Mouse (Mus musculus) MEL (cell line): ENCODE data around the gene Slc25a45. TPM values are rescaled to one million over a fixed set of nuclear protein-coding genes. Genes with fewer than 3 reads are reported as not detected.

Source experiments
- DNase-seq: peaks from one replicate; pipeline ENCODE4 v3.0.0; 2011; ENCODE audit warnings: low read depth, low spot score
- H3K27ac ChIP-seq: 2 replicates; pipeline ENCODE4 v1.5.1; 2012; ENCODE audit warnings: low read depth, mild to moderate bottlenecking, control low read depth, low read length, moderate library complexity; ENCODE audit not compliant: control insufficient read depth
- H3K27me3 ChIP-seq, 2 experiments: fragments of 150-350 bp in 1 of 2; sonication (generic) in 1 of 2; 2 replicates each; pipeline ENCODE4 v1.6.1; 2012; ENCODE audit warnings: low read length in 2 of 2, mild to moderate bottlenecking in 2 of 2, improper control_type of control experiment in 1 of 2, moderate library complexity in 1 of 2; ENCODE audit not compliant: insufficient read depth in 2 of 2, control insufficient read depth in 1 of 2
- H3K36me3 ChIP-seq, 2 experiments: 2 replicates each; pipeline ENCODE4 v1.6.1; 2012 to 2014; ENCODE audit warnings: low read length in 2 of 2, improper control_type of control experiment in 1 of 2, inconsistent platforms in 1 of 2, mild to moderate bottlenecking in 1 of 2; ENCODE audit not compliant: insufficient read depth in 2 of 2, control insufficient read depth in 1 of 2
- H3K4me1 ChIP-seq, 2 experiments: fragments of 150-350 bp in 1 of 2; sonication (generic) in 1 of 2; 2 replicates each; pipeline ENCODE4 v1.6.1; 2012; ENCODE audit warnings: low read length in 2 of 2, improper control_type of control experiment in 1 of 2, mild to moderate bottlenecking in 1 of 2; ENCODE audit not compliant: insufficient read depth in 2 of 2, control insufficient read depth in 1 of 2
- H3K4me3 ChIP-seq, 2 experiments: fragments of 150-350 bp in 1 of 2; sonication (generic) in 1 of 2; 2 replicates each; pipeline ENCODE4 v1.5.1; 2012; ENCODE audit warnings: low read depth in 2 of 2, low read length in 2 of 2, mild to moderate bottlenecking in 2 of 2, moderate library complexity in 2 of 2, control low read depth in 1 of 2, improper control_type of control experiment in 1 of 2; ENCODE audit not compliant: control insufficient read depth in 1 of 2, insufficient read depth in 1 of 2
- H3K79me2 ChIP-seq: 2 replicates; pipeline ENCODE4 v1.6.1; 2012; ENCODE audit warnings: mild to moderate bottlenecking, low read length, moderate library complexity; ENCODE audit not compliant: control insufficient read depth, poor library complexity, insufficient read depth
- H3K9ac ChIP-seq: 2 replicates; pipeline ENCODE4 v1.6.1; 2012; ENCODE audit warnings: low read depth, mild to moderate bottlenecking, control low read depth, low read length, moderate library complexity; ENCODE audit not compliant: control insufficient read depth, poor library complexity, severe bottlenecking
- H3K9me3 ChIP-seq: fragments of 150-350 bp; sonication (generic); replicated peaks from 2 replicates; pipeline ENCODE4 v1.6.1; 2012; ENCODE audit warnings: mild to moderate bottlenecking, low read length, improper control_type of control experiment, moderate library complexity; ENCODE audit not compliant: insufficient read depth
- E2F4 ChIP-seq: IDR thresholded peaks from 2 replicates; pipeline ENCODE4 v1.6.1; 2011; ENCODE audit warnings: low read depth, low read length, improper control_type of control experiment, borderline replicate concordance
- ETS1 ChIP-seq: IDR thresholded peaks from 2 replicates; pipeline ENCODE4 v1.6.1; 2012; ENCODE audit warnings: low read depth, mild to moderate bottlenecking, inconsistent platforms, low read length, improper control_type of control experiment, moderate library complexity
- GABPA ChIP-seq: IDR thresholded peaks from 2 replicates; pipeline ENCODE4 v1.6.1; 2012; ENCODE audit warnings: low read depth, mild to moderate bottlenecking, inconsistent platforms, low read length, improper control_type of control experiment, moderate library complexity
- MYB ChIP-seq: IDR thresholded peaks from 2 replicates; pipeline ENCODE4 v1.6.1; 2011; ENCODE audit warnings: mild to moderate bottlenecking, low read depth, low read length, improper control_type of control experiment
- RCOR1 ChIP-seq: IDR thresholded peaks from 2 replicates; pipeline ENCODE4 v1.6.1; 2012; ENCODE audit warnings: low read depth, mild to moderate bottlenecking, inconsistent platforms, low read length, improper control_type of control experiment
- TBP ChIP-seq: IDR thresholded peaks from 2 replicates; pipeline ENCODE4 v1.8.0; 2011; ENCODE audit warnings: low read depth, low read length, improper control_type of control experiment
- TCF12 ChIP-seq: IDR thresholded peaks from 2 replicates; pipeline ENCODE4 v1.6.1; 2014; ENCODE audit warnings: low read depth, mild to moderate bottlenecking, inconsistent platforms, low read length, improper control_type of control experiment, moderate library complexity
- USF1 ChIP-seq: IDR thresholded peaks from 2 replicates; pipeline ENCODE4 v1.6.1; 2014; ENCODE audit warnings: low read depth, mild to moderate bottlenecking, inconsistent platforms, low read length, improper control_type of control experiment, moderate library complexity
- USF2 ChIP-seq, 2 experiments: IDR thresholded peaks; 2 replicates each; pipeline ENCODE4 v1.6.1; 2011 to 2012; ENCODE audit warnings: improper control_type of control experiment in 2 of 2, low read length in 2 of 2, borderline replicate concordance in 1 of 2, inconsistent platforms in 1 of 2, low read depth in 1 of 2, mild to moderate bottlenecking in 1 of 2; ENCODE audit not compliant: insufficient read depth in 1 of 2
- ZMIZ1 ChIP-seq: IDR thresholded peaks from 2 replicates; pipeline ENCODE4 v1.6.1; 2012; ENCODE audit warnings: low read depth, mild to moderate bottlenecking, inconsistent platforms, low read length, improper control_type of control experiment, moderate library complexity
- polyA plus RNA-seq, 2 experiments: library from polyadenylated mRNA; stranded (reverse) in 1 of 2; unstranded in 1 of 2; fragments of >175 nt in 1 of 2; fragments of >200 nt in 1 of 2; gene quantifications; 2 replicates each; pipeline versions ENCODE4 v1.2.1 to v1.2.4; 2012; ENCODE audit warnings: low replicate concordance in 2 of 2, low read depth in 1 of 2; ENCODE audit not compliant: insufficient read length in 2 of 2, insufficient read depth in 1 of 2, missing spikeins in 1 of 2
- total RNA-seq: library from RNA; depleted of rRNA; stranded (reverse); fragments of 300-350 nt; gene quantifications from 2 replicates; pipeline ENCODE4 v1.2.3, GENCODE M21; 2012

The Slc25a45 gene
- total and polyA plus RNA-seq, 3 experiments, result 23.5 to 30.7 TPM; not detected in 1

DNA sequence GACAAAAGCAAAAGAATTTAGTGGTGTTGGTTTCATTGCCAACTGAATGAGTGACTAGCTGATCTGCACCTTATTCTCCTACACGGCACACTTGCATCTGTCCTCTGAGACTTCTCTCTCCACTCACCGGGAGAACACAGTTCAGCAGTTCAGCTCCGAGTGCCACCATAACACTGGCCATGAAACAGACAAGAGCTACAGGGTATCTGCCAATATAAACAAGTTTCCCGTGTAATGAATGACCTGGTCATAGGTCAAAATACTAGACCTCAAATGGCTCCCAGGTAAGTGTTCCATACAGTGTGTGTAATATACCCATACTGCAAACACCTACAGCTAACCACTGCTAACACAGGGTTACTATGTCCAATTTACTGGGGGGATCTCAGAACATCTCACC is 11.6 kb downstream of the Slc25a45 start:
- Histone ChIP-seq H3K4me1 (peaks cover 1 to 12% of the 10 kb centered on the region in 2 experiments; a peak in 3 of 4 replicates), H3K9me3 (no peaks in the 10 kb centered on the region), H3K9ac (no peak overlapping the region), H3K36me3 (peaks cover 0 to 7% of the 10 kb centered on the region in 2 experiments; a peak in 2 of 4 replicates), H3K27me3 (no peaks in the 10 kb centered on the region), H3K4me3 (no peak overlapping the region), H3K27ac (no peak overlapping the region), H3K79me2 (no peaks in the 10 kb centered on the region; the same call in 1 of the 2 replicates)
- TF ChIP-seq USF2 (IDR thresholded peaks at IDR 0.05; ENCODE audit: borderline replicate concordance in 1 of 2, insufficient read depth in 1 of 2, low read depth in 1 of 2, low read length in 2 of 2), result no peak
- no peak for DNase-seq

DNA sequence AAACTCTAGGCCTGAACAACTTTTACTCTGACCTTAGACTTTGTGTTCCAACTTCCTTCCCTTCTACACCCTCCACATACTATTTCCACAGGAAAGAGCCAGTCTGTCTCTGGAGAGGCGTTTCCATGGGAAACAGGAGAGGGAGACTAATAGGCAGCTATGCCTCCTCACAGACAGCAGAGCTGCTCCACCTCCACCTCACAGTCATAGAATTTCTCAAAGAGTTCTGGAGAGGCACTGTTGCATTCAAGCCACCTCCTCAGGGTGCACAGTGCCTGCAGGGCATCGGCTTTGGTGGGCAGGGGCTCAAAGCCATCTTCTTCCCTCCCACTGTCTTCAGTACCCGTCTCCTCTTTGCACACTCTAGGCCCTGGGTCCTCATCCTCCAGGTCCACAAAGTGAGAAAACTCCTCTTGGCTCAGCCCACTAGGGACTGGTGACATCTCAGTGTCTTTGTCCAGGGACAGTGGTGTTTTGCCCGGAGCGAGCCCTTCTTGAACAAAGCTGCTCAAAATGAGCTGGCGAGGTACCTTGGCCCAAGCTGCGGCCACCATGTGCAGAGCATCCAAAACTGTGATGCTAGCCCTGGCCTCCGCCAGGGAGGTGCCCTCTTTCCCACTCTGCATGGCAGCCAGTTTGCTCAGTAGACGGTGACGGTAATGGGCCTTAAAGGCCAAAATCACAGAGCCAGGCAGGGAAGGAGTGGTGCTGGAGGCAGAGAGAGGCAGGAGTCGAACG is 14.1 kb downstream of the Slc25a45 start:
- H3K4me3 ChIP-seq, result no peak overlapping the region
- TF ChIP-seq ZMIZ1 (no peak), USF1 (no peak), E2F4 (no peak), GABPA (no peak), MYB (no peak), TBP (no peak)
- TF ChIP-seq, all 39 proteins: peak for 0
- Histone ChIP-seq H3K9ac (no peak overlapping the region), H3K79me2 (no peaks in the 10 kb centered on the region; the same call in 1 of the 2 replicates), H3K27me3 (no peaks in the 10 kb centered on the region), H3K27ac (no peak overlapping the region), H3K4me1 (peaks cover 0 to 6% of the 10 kb centered on the region in 2 experiments; a peak in 2 of 4 replicates), H3K9me3 (no peaks in the 10 kb centered on the region), H3K36me3 (peaks cover 4 to 6% of the 10 kb centered on the region in 2 experiments; a peak in 3 of 4 replicates)
- no peak for DNase-seq

DNA sequence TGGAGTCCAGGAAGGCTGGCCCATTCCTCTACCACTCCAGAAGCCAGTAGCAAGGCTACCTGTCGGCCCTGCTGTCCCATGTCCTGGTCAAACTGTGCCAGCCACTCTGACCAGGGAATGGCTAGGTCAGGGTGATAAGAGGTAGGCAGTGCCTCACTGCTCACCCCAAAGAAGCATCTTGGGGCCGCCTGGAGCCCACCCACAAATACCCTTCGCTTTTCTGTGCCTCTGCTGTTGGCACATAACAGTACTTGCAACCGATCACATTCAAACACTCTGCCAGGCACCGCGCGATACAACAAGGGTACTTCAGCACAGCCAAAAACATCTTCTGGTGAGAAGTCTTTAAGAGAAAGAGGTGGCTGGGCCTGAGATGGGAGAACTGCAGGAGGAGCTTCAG is 14.7 kb downstream of the Slc25a45 start:
- DNase-seq, result no peak
- Histone ChIP-seq H3K4me3 (no peak overlapping the region), H3K79me2 (no peaks in the 10 kb centered on the region; the same call in 1 of the 2 replicates), H3K4me1 (peaks cover 0 to 6% of the 10 kb centered on the region in 2 experiments; a peak in 2 of 4 replicates), H3K27me3 (no peaks in the 10 kb centered on the region), H3K36me3 (peaks cover 6% of the 10 kb centered on the region in 2 experiments), H3K9ac (no peak overlapping the region), H3K9me3 (no peaks in the 10 kb centered on the region), H3K27ac (no peak overlapping the region)
- no peak for TF ChIP-seq ETS1
- TF ChIP-seq GABPA, result no peak
- no peak for TF ChIP-seq RCOR1
- no peak for TF ChIP-seq TCF12
